Mouse (Mus musculus): ENCODE data around the gene Olfr374.
A peak's percentile ranks its signal among the peaks of the same experiment; 100 is the strongest.

The Olfr374 gene

DNA sequence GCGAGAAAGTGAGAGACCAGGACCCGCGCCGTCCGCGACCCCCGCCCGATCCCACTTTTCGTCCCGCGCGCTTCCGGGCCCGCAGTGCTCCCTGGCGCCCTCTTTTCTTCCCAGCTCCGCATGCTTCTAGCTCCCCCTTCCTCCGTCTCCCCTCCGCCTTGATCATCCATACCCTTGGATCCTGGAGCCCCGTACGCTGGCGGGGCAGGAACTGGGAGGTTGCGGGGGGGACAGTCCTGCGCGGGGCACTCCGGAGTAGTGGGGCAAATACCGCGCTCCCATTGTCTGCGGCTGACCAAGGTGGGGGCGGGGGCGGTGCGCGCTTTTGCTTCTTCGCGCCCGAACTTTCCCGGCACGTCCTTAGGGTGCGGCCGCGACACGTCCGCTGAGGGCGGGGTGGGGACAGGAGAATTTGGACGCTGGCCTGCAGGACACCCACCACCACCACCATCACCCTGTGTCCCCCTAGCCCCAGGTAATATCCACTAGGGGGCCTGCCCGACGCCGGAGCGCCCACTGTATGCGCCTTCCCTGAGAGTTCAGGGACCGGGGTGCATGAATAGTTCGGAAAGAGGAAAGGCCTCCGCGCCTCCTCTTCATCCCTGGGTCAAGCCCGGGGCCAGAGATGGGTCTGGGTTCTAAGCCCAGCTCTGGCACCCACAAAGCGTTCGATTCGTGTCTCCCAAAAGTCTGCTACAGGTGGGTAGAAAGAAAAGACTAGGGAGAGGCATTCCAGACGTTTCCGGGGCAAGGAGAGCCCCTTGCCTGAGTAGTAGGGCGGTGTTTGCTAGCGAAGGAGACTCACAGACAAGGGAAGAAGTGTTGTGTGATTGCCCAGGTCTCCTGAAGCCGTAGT, 28.8 kb downstream of the Olfr374 start:
- DNase-seq (ENCODE audit: low read depth, low spot score), result no peak

DNA sequence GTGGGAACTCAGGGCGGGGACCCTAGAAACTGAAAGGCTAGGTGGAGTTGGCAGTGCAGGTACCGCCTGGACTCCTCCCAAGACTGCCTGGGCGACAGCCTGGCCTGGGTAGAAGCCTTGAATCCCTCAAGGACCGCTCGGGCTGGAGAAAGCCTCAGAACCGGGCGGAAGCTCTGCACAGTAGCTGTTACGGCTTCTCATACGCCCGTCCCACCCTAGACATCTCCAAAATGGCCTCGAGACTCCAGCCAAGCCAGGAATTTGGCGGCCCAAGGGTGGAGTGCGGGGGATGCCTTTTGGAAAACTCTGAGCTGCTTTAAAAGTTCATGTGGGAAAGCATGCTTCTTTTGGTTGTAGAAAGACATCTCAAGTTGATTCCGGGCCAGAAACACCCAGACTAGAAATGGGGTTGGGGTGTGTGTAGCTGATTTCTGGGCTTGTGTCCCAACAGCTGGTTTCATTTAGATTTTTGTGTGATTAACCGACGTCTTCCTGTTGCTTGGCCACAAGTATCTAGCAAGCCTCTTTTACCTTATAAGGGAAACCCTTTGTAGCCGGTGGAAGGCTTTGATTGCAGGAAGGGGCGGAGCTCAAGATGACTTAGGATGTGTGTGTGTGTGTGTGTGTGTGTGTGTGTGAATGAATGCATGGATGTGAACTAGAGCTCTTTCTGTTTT, 29.6 kb downstream of the Olfr374 start:
- no peak for DNase-seq (ENCODE audit: low read depth, low spot score)

DNA sequence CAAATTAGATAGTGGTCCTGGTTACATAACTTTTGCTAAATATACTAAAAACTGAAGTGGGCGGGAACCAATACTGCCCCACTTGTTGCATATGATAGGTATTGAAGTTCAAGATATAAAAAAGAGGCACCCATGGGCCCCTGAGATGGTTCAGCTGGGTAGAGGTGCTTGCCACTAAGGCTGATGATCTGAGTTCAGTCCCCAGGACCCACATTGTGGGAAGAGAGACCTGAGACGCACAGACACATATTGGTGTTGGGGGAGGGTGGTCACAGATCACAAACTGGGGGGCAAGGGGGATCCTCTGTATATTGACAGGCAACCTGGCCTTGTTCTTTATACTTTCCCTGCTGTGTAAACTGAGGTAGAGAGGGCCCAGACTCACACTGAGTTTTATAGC, 30.6 kb downstream of the Olfr374 start:
- DNase-seq (ENCODE audit: low read depth, low spot score), result no peak

DNA sequence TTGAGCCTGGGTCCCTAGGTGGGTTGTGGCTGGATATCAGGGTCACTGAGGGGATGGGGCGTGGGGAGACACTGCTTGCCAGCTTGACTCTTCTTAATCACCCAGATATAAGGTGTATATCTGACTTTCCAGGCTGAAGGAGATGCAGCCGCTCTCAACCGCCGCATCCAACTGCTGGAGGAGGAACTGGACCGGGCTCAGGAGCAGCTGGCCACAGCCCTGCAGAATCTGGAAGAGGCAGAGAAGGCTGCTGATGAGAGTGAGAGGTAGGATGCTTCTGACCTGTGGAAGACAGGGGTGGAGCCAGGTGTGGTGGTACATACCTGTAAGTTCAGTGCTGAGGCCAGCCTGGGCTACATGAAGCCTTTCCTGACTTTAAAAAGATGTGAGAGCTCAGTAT, 31.6 kb downstream of the Olfr374 start:
- DNase-seq (ENCODE audit: low read depth, low spot score), result no peak

DNA sequence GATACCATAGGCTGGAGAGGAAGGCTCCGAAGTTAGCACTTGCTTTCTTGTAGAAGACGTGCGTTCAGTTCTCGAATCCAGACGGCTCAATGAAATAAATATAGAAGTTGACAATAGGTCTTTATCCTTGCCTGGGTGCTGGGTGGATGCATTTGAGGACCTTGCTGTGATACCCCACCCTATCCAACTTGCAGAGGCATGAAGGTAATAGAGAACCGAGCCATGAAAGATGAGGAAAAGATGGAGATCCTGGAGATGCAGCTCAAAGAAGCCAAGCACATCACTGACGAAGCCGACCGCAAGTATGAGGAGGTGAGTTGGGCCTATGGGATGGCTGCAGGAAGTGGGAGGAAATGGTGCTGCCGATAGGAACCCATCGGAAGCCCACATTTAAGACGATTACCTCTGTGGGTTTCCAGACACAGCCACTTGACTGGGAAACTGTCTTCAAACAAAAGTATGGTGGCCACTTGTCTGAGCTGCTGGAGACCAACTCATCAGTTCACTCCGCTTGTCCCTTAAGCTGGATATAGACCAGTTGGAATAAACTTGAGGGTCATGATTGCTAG, 36.5 kb downstream of the Olfr374 start:
- DNase-seq (ENCODE audit: low read depth, low spot score), result no peak

DNA sequence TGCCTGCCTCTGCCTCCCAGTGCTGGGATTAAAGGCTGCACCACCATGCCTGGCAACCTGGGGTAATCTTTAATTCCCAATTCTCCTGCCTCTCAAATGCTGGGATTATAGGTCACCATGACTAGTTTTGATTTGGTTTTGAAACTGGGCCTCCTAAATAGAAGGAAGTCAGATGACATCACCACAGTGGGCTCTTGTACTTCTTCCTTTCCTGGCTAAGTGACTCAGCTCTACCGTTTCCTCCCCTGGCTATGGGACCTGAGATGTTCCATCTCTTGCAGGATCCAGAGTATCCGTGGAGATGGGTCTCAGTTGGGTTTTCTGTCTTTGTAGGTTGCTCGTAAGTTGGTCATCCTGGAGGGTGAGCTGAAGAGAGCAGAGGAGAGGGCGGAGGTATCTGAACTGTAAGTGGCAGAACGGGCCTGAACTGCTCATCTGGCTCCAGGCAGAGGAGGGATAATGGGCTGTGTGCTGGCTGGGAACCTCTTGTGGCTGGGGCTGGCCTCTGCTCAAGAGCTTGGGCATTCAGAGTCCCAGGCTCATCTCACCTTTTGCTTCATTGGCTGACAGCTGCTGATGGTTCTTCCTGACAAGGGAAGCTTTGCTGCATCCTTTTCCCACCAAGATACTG, 37.6 kb downstream of the Olfr374 start:
- no peak for DNase-seq (ENCODE audit: low read depth, low spot score)

DNA sequence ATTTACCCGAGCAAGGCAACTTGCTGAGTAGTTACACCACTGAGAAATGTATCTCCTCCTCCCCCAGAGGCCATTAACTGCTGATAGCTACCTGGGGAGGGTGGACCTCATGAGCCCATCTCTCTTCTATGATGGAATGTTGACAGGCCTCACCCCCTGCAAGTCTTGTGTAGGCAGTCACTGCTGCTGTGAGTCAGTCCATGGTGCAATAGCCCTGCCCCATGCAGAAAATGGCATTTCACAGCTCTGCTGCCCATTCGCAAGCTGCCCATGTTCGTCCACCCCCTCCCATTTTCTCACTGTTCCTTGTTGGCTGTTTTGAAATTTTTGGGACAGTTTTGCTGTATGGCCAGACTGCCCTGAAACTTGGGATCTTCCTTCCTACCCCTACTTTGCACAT, 38.7 kb downstream of the Olfr374 start:
- no peak for DNase-seq (ENCODE audit: low read depth, low spot score)

DNA sequence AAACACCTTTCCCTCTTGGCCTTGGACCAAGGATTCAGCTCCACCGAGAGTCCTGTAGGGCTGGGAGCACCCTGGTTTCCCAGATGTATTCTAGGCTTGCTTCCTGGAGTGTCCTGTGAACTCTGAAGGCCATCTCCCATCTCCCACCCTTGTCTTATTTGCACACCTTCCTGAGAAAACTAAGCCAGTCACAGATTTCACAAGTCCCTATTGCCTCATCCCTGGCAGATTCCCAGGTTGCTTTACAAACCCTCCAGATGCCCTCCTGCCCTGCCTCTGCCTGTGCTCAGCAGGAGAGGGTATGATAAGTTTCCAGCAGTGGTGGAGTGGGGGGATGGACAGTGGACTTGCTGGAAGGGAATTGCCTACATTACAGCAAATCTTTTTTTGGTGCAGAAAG, 39.2 kb downstream of the Olfr374 start:
- DNase-seq (ENCODE audit: low read depth, low spot score), result no peak

DNA sequence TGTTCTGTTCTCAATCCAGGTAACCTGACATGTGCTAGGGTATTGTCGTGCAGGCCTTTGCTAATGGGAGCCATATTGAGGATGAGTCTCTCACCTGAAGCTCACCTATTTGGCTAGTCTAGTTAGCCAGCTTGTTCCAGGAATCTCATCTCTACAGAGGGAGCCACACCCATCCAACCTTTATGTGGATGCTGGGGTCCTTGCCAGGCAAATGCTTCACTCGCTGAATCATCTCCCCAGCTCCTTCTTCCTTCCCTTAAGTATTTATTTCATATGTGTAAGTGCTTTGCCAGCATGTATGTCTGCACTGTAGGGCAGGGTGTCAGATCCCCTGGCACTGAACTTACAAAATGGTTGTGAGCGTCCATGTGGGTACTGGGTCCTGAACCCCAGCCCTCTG, 39.7 kb downstream of the Olfr374 start:
- DNase-seq (ENCODE audit: low read depth, low spot score), result no peak

DNA sequence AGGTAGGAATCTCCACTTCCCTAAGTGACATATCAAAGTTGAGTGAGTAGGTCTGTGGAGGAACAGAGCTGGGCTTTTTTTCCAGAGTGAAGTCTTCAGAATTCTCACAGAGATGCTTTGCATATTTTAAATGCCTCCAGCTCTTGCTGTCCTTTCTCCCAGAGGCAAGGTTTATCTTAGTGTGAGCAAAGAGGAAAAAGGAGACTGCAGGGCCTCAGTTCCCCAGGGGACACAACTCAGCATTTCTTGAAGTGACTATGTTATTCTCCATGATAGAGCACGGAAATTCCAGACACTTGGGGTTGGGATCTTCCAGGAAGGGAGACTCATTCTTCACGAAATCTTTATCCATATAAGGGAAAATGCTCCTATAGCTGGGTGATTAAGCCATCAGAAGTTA, 40.4 kb downstream of the Olfr374 start:
- no peak for DNase-seq (ENCODE audit: low read depth, low spot score)

DNA sequence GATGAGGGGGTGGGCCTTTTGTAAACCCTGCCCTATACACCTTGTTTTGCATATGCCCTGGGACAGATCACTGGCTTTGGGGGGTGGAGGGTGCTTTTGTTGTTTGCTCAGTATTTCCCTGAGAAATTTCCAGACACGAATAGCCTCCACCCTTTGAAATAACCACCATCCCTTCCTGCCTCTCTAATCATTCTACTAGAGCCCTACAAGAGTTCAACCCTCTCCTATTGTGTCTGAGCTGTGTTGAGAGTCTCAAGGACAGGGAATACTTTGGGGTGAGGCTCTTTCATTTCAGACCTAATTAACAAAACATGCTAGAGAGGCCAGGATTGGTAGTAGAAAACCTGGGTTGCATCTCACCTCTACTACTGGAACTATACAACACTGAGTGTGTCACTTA, 42.2 kb downstream of the Olfr374 start:
- DNase-seq (ENCODE audit: low read depth, low spot score), result no peak

DNA sequence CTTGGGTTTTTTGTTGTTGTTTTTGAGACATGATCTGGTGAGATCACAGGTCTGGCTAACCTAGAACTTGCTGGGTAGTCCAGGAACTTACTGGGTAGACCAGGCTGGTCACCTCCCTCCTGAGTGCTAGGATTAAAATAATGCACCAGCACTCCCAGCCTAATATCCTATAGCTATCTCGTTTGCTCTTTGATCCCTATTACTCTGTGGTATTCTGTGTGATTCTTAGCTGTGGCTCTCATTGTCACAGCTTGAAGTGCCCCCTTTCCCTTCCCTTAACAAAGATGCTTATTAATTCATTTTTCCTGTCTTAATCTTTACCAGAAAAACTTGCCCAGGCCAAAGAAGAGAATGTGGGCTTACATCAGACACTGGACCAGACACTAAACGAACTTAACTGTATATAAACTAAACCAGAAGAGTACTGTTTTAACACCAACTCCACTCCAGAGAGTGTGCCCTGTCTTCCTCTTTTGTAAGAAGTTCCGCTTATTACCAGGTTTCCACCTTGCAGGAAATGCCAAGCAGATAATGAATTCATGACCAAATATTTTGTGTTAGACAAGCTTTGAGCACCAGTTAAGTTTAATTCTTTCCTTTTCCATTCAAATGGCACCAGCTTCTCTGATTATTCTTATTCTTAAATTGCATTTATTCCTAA, 44.7 kb downstream of the Olfr374 start:
- DNase-seq (ENCODE audit: low read depth, low spot score), result no peak

DNA sequence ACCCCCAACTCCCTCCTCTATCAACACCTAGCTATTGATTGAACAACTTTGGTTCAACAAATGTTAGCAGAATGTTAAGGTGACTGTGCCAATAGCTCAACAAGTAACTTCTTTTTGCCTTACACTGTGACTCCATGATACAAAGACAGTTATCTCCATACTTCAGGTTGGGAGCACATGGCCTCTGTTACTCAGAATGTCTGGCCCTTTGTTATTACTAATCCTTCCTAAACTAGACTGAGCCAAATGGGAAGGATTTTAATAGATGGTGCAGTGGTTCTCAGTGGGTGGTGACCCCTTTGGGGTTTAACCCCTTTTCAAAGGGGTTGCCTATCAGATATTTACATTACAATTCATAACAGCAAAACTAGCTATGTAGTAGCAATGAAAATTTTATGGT, 46.5 kb downstream of the Olfr374 start:
- no peak for DNase-seq (ENCODE audit: low read depth, low spot score)

DNA sequence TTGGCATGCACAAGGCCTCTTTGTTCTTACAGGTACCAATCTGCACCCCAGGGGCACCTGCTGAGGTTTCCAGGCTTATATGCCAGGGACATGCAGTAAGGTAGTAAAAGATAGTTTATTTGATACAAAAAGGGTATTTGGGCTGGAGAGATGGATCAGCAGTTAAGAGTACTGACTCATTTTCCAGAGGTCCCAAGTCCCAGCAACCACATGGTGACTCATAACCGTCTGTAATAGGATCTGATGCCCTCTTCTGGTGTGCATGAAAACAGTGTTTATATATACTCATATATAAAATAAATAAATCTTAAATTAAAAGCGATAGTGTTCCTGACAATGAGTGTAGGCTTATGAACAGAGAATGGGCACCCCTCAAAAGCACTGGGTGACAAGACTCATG, 51.3 kb downstream of the Olfr374 start:
- DNase-seq (ENCODE audit: low read depth, low spot score), result no peak

DNA sequence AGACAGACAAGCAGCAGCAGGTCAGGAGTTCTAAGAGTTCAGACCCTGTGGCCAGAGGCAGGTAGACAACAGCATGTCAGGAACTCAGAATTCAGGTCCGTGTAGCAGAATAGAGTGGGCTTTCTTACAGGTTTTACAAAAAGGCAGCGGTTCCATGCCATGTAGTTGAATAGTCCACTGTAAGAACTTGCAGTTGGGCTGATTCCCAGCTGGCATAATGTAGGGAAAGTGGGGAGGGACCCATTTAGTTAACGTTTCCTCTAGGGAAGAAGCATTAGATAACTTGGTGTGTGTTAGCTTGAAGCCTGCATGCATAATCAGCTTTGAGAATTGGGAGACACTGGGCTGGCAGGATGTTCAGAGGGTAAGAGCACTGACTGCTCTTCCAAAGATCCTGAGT, 51.9 kb downstream of the Olfr374 start:
- DNase-seq (ENCODE audit: low read depth, low spot score), result no peak

DNA sequence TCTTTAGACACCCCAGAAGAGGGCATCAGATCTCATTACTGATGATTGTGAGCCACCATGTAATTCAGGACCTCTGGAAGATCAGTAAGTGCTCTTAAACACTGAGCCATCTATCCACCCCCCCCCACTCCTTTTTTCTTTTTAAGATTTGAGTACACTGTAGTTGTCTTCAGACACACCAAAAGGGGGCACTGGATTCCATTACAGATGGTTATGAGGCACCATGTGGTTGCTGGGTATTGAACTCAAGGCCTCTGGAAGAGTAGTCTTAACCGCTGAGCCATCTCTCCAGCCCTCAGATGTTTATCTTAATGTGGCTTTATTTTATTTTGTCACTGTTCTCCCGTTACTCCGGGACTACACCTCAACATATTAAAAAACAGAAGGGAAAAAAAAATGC, 53.2 kb downstream of the Olfr374 start:
- DNase-seq (ENCODE audit: low read depth, low spot score), result no peak

DNA sequence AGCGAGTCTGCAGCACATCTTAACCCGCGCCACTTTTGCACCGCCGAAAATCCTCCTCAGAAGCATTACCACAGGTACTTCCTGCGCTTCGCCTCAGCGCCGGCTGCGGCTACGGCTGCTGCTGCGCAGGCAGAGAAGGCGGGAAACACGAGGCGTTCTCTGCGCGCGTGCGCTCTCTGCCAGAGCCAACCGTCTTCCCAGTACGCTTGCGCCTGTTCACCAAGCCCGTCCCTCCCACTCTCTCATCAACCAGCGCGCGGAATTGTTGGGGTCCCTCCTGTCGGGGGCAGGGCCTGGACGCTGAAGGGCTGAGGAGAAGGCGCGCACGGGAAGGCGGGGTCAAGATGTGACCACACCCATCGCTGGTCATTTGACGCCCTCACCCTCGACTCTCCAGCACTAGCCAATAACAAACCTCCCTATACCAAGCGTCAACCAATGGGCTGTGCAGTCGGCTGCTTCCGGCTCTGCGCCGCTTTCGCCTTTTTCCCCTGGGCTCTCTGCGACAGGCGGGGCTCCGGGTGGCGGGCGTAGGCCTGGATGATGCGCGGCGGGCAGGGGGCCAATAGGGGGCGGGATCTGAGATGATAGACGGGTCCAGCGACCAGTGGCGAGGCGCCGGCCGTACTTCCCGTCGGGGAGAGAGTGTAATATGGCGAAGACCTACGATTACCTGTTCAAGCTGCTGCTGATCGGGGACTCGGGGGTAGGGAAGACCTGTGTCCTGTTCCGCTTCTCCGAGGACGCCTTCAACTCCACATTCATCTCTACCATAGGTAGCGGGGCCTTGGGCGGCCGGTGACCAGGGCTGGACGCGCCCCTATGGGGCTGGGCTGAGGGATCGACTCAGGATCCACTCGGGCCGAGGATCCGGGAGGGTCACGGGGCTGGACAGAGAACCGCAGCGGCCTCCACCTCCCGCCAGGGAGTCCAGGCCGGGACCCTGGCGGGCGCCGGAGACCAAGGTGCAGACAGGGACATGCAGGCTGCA, 54.2 kb downstream of the Olfr374 start, which contains the start of gene Rab8a:
TSS of gene Rab8a (plus strand) at position 494 of the 991 bp plus-strand sequence.
- peak; percentile 99 for DNase-seq (ENCODE audit: low read depth, low spot score)

DNA sequence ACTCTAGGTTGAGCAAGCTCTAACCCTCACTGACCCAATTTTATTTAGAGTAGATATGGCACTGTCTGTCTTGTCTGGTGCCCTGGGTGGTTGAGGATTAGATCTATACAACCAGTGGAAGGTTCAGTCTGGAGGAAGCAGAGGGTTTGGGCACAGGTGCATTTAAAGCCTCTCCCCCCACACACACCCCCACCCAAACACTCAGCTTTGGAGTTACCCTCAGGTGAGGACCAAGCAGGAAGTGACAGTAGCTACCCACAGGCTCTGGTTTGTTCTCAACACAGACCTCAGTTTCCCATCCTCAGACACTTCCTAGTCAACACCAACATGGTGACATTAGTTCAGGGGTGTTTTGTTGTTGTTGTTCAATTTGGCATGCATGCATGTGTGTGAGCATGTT, 56.0 kb downstream of the Olfr374 start:
- no peak for DNase-seq (ENCODE audit: low read depth, low spot score)
